Mouse (Mus musculus): ENCODE measurements around the gene Tlk2. TPM values are rescaled to one million over a fixed set of nuclear protein-coding genes. Genes with fewer than 3 reads are reported as not detected.

Gene Tlk2
- polyA plus RNA-seq, 1 experiment from 2014 or later = 23.0 TPM

DNA sequence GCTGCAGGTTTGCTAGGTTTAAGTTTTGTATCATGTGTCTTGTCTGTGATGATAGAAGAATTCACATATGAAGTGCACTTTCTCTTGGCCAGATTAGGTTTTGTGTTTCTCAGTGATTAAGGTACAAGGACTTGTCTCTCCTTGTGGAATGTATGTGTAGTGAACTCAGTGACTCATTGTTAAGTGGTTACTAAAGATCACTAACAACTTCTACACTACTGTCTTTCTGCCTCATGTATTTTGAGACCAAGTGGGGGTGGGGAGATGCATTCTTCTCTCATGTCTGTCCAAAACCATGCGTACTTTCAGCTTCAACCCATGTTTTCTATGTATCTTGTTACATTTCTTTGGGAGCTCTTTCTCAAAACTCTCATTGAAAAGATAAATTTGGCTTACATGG is 31.4 kb downstream of the Tlk2 start:
- Histone ChIP-seq H3K36me3 (ENCODE audit: control insufficient read depth, insufficient read depth, low read length) (peaks cover 48% of the 10 kb centered on the region), H3K27ac (ENCODE audit: low read depth) (no peak overlapping the region), H3K9ac (ENCODE audit: low read length) (no peak overlapping the region), H3K27me3 (replicated peaks; ENCODE audit: control insufficient read depth, insufficient read depth, low read length) (no peaks in the 10 kb centered on the region), H3K4me2 (ENCODE audit: low read length) (no peak overlapping the region), H3K4me3 (ENCODE audit: low read depth, low read length) (no peak overlapping the region), H3K4me1 (replicated peaks; ENCODE audit: control insufficient read depth, insufficient read depth, low read length) (no peaks in the 10 kb centered on the region; the same call in 1 of the 2 replicates), H3K9me3 (ENCODE audit: control insufficient read depth, low read length) (no peaks in the 10 kb centered on the region)
- no peak for ATAC-seq (replicated peaks; ENCODE audit: low FRiP score, low TSS enrichment, low read depth)
- DNase-seq (ENCODE audit: low spot score) = no peak
- 86% methylated on average over 1 of the region's 1 CpGs for WGBS

DNA sequence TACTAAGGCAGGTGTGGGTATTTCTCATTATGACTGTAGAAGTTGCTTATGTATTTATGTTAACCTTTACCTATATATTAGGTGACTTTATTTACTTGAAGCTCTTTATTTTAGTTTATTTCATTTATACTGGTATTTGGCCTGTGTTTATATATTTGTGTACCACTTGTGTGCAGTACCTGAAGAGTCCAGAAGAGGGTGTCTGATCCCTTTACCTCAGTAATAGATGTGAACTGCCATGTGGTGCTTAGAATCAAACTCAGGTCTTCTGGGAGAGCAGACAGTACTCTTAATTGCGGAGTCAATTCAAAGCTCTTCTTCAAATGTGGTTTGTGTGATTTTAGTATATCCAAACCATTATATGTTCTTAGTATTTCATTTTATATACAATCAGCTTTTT is 35.6 kb downstream of the Tlk2 start:
- H3K4me1 ChIP-seq (replicated peaks; ENCODE audit: control insufficient read depth, insufficient read depth, low read length) = no peaks in the 10 kb centered on the region
- H3K36me3 ChIP-seq (ENCODE audit: control insufficient read depth, insufficient read depth, low read length) = peaks cover 44% of the 10 kb centered on the region
- H3K27me3 ChIP-seq (replicated peaks; ENCODE audit: control insufficient read depth, insufficient read depth, low read length) = no peaks in the 10 kb centered on the region
- no peak for DNase-seq (ENCODE audit: low spot score)
- H3K27ac ChIP-seq (ENCODE audit: low read depth) = no peak overlapping the region
- WGBS = 100% methylated on average over 1 of the region's 1 CpGs
- no peak overlapping the region for H3K4me2 ChIP-seq (ENCODE audit: low read length)
- no peak overlapping the region for H3K9ac ChIP-seq (ENCODE audit: low read length)
- H3K9me3 ChIP-seq (ENCODE audit: control insufficient read depth, low read length) = no peaks in the 10 kb centered on the region
- no peak overlapping the region for H3K4me3 ChIP-seq (ENCODE audit: low read depth, low read length)
- no peak for ATAC-seq (replicated peaks; ENCODE audit: low FRiP score, low TSS enrichment, low read depth)

DNA sequence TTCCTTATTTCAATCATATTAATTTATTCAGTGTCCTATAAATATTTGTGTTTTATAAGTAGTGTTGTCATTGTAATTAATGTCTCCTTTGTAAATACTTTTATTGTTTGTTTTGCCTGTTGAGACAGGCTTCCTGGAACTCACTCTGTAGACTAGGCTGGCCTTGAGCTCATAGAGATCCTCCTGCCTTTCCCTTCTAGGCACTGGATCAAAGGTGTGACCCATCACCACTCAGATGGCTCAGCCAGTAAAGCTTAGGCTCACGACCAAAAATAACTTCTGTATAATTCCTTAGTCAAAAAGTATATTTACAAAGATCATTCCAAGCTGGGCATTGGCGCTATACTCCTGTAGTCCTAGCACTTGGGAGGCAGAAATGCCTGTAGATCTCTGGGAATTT is 39.2 kb downstream of the Tlk2 start:
- H3K36me3 ChIP-seq (ENCODE audit: control insufficient read depth, insufficient read depth, low read length) = peaks cover 28% of the 10 kb centered on the region
- no peak overlapping the region for H3K9ac ChIP-seq (ENCODE audit: low read length)
- no peak overlapping the region for H3K27ac ChIP-seq (ENCODE audit: low read depth)
- no peak overlapping the region for H3K4me2 ChIP-seq (ENCODE audit: low read length)
- DNase-seq (ENCODE audit: low spot score) (no peak), ATAC-seq (replicated peaks; ENCODE audit: low FRiP score, low TSS enrichment, low read depth) (no peak)
- H3K4me3 ChIP-seq (ENCODE audit: low read depth, low read length) = no peak overlapping the region
- 70% methylated on average over 2 of the region's 2 CpGs for WGBS
- H3K27me3 ChIP-seq (replicated peaks; ENCODE audit: control insufficient read depth, insufficient read depth, low read length) = no peaks in the 10 kb centered on the region
- no peaks in the 10 kb centered on the region for H3K4me1 ChIP-seq (replicated peaks; ENCODE audit: control insufficient read depth, insufficient read depth, low read length)
- H3K9me3 ChIP-seq (ENCODE audit: control insufficient read depth, low read length) = no peaks in the 10 kb centered on the region

DNA sequence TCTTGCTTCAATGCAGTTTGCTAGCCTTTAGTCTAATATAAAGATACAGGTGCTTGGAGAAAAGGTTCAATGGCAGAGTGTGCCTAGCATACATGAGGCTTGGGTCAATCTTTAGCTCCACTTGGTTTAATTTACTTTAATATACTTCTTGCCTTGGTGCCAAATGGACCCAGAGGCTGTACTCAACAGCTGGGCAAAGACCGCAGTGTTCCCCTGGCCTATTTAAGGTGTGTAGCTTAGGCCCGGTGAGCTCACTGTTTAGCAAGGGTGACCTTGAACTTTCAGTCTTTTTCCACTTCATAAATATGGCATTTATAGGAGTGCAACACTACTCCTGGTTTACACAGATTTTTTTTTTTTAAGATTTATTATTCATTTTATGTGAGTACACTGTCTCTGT is 55.9 kb downstream of the Tlk2 start:
- no peak for ATAC-seq (replicated peaks; ENCODE audit: low FRiP score, low TSS enrichment, low read depth)
- Histone ChIP-seq H3K36me3 (ENCODE audit: control insufficient read depth, insufficient read depth, low read length) (peaks cover 31% of the 10 kb centered on the region; the same call in 1 of the 2 replicates), H3K4me2 (ENCODE audit: low read length) (no peak overlapping the region), H3K9ac (ENCODE audit: low read length) (no peak overlapping the region), H3K9me3 (ENCODE audit: control insufficient read depth, low read length) (no peaks in the 10 kb centered on the region), H3K4me1 (replicated peaks; ENCODE audit: control insufficient read depth, insufficient read depth, low read length) (no peaks in the 10 kb centered on the region), H3K27ac (ENCODE audit: low read depth) (no peak overlapping the region), H3K27me3 (replicated peaks; ENCODE audit: control insufficient read depth, insufficient read depth, low read length) (no peaks in the 10 kb centered on the region), H3K4me3 (ENCODE audit: low read depth, low read length) (no peak overlapping the region)
- DNase-seq (ENCODE audit: low spot score) = no peak
- 77% methylated on average over 2 of the region's 2 CpGs for WGBS

DNA sequence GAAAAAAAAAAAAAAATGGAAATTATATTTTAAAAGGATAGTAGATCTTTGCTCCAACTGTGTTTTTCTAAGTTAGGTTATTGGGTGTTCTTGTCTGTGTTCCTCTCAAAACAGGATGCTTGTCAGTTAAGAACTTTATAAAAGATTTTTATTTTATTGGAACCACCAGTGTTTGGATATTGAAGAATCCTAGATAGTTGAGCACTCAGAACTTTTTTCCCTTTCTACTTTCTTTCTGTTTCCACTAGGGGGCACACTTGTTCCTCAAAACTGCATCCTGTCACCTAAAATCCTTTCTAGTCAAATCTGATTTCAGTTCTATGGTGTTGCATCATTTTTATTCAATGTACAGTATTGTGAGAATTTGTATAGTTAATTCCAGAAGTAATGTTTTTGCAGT is 62.4 kb downstream of the Tlk2 start:
- Histone ChIP-seq H3K27me3 (replicated peaks; ENCODE audit: control insufficient read depth, insufficient read depth, low read length) (no peaks in the 10 kb centered on the region), H3K4me1 (replicated peaks; ENCODE audit: control insufficient read depth, insufficient read depth, low read length) (no peaks in the 10 kb centered on the region), H3K4me3 (ENCODE audit: low read depth, low read length) (no peak overlapping the region), H3K4me2 (ENCODE audit: low read length) (no peak overlapping the region), H3K36me3 (ENCODE audit: control insufficient read depth, insufficient read depth, low read length) (peaks cover 52% of the 10 kb centered on the region), H3K9ac (ENCODE audit: low read length) (no peak overlapping the region), H3K9me3 (ENCODE audit: control insufficient read depth, low read length) (no peaks in the 10 kb centered on the region), H3K27ac (ENCODE audit: low read depth) (no peak overlapping the region)
- ATAC-seq (replicated peaks; ENCODE audit: low FRiP score, low TSS enrichment, low read depth) = no peak
- no peak for DNase-seq (ENCODE audit: low spot score)

DNA sequence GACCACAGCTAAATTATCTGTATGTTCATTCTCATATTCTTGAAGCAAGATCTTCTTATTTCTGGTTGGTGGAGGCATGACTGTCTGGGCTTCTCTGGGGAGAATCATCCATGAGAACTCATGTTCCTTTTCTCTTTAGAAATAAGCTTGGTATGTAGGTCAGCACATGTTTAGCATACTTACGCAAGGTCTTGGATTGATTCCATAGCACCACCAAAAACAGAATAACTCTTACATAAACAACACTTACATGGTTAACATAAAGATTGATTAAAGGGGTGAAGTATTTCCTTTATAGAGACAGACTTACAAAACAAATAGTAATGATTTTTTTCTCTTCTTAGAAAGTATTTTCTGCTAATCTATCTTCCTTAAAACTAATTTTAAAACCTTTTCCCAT is 67.8 kb downstream of the Tlk2 start:
- H3K36me3 ChIP-seq (ENCODE audit: control insufficient read depth, insufficient read depth, low read length) = peaks cover 85% of the 10 kb centered on the region
- no peak overlapping the region for H3K9ac ChIP-seq (ENCODE audit: low read length)

DNA sequence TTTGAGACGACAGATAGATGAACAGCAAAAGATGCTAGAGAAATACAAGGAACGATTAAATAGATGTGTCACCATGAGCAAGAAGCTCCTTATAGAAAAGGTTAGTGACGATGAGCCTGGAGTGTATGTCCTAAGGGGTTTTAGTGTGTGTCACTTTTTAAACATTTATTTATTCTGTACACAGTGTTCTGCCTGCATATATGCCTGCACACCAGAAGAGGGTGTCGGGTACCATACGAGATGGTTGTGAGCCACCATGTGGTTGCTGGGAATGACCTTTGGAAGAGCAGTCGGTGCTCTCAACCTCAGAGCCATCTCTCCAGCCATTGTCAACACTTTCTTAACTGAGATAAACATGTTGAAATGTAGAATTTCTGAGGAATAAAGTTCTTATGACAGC is 68.2 kb downstream of the Tlk2 start:
- WGBS = 86% methylated on average over 6 of the region's 6 CpGs
- Histone ChIP-seq H3K9ac (ENCODE audit: low read length) (no peak overlapping the region), H3K27ac (ENCODE audit: low read depth) (no peak overlapping the region), H3K9me3 (ENCODE audit: control insufficient read depth, low read length) (no peaks in the 10 kb centered on the region), H3K4me1 (replicated peaks; ENCODE audit: control insufficient read depth, insufficient read depth, low read length) (no peaks in the 10 kb centered on the region), H3K36me3 (ENCODE audit: control insufficient read depth, insufficient read depth, low read length) (peaks cover 83% of the 10 kb centered on the region), H3K27me3 (replicated peaks; ENCODE audit: control insufficient read depth, insufficient read depth, low read length) (no peaks in the 10 kb centered on the region), H3K4me2 (ENCODE audit: low read length) (no peak overlapping the region), H3K4me3 (ENCODE audit: low read depth, low read length) (no peak overlapping the region)
- ATAC-seq (replicated peaks; ENCODE audit: low FRiP score, low TSS enrichment, low read depth) (no peak), DNase-seq (ENCODE audit: low spot score) (no peak)

More for the DNA sequence above, 67.8 kb downstream of the Tlk2 start:
- whole genome bisulfite sequencing = 52% methylated on average over 1 of the region's 1 CpGs
- Histone ChIP-seq H3K27ac (ENCODE audit: low read depth) (no peak overlapping the region), H3K4me3 (ENCODE audit: low read depth, low read length) (no peak overlapping the region), H3K4me1 (replicated peaks; ENCODE audit: control insufficient read depth, insufficient read depth, low read length) (no peaks in the 10 kb centered on the region), H3K27me3 (replicated peaks; ENCODE audit: control insufficient read depth, insufficient read depth, low read length) (no peaks in the 10 kb centered on the region), H3K9me3 (ENCODE audit: control insufficient read depth, low read length) (no peaks in the 10 kb centered on the region), H3K4me2 (ENCODE audit: low read length) (no peak overlapping the region)
- ATAC-seq (replicated peaks; ENCODE audit: low FRiP score, low TSS enrichment, low read depth) (no peak), DNase-seq (ENCODE audit: low spot score) (no peak)

DNA sequence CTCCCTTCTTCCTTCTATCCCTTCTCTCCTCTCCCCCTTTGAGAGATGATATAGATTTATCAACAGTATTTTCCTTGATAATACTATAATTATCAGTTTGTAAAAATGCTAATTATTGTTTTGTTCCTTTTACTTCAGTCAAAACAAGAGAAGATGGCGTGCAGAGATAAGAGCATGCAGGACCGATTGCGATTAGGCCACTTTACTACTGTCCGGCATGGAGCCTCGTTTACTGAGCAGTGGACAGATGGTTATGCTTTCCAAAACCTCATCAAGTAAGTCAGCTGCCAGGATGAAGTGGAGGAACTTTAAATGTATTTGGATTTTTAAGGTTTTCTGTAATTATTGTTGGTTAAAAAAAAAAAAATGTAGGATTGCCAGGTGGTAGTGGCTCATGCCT is 68.7 kb downstream of the Tlk2 start:
- ATAC-seq (replicated peaks; ENCODE audit: low FRiP score, low TSS enrichment, low read depth) (no peak), DNase-seq (ENCODE audit: low spot score) (no peak)
- no peak overlapping the region for H3K4me2 ChIP-seq (ENCODE audit: low read length)
- peaks cover 82% of the 10 kb centered on the region for H3K36me3 ChIP-seq (ENCODE audit: control insufficient read depth, insufficient read depth, low read length)
- no peaks in the 10 kb centered on the region for H3K27me3 ChIP-seq (replicated peaks; ENCODE audit: control insufficient read depth, insufficient read depth, low read length)
- H3K9ac ChIP-seq (ENCODE audit: low read length) = no peak overlapping the region
- H3K27ac ChIP-seq (ENCODE audit: low read depth) = no peak overlapping the region
- H3K4me3 ChIP-seq (ENCODE audit: low read depth, low read length) = no peak overlapping the region
- WGBS = 96% methylated on average over 5 of the region's 5 CpGs
- no peaks in the 10 kb centered on the region for H3K9me3 ChIP-seq (ENCODE audit: control insufficient read depth, low read length)
- no peaks in the 10 kb centered on the region for H3K4me1 ChIP-seq (replicated peaks; ENCODE audit: control insufficient read depth, insufficient read depth, low read length)

DNA sequence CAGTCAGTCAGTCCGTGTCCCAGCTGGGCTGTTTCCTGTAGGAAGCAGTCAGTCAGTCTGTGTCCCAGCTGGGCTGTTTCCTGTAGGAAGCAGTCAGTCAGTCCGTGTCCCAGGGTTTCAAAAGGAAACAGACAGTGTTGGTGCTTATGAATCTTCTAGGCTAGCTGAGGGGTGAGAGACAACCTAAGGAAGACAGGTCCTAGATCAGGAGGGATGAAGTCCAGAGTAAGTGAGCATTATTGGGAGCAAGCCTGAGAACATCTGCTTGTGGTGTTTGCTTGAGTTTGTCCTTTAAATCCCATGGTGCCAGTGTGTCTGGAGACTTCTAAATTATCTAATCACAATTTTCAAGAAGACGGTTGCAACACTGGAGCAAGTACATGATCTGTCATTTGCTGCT is 81.1 kb downstream of the Tlk2 start:
- Histone ChIP-seq H3K9ac (ENCODE audit: low read length) (no peak overlapping the region), H3K4me3 (ENCODE audit: low read depth, low read length) (no peak overlapping the region), H3K36me3 (ENCODE audit: control insufficient read depth, insufficient read depth, low read length) (peaks cover 74% of the 10 kb centered on the region), H3K9me3 (ENCODE audit: control insufficient read depth, low read length) (no peaks in the 10 kb centered on the region), H3K27me3 (replicated peaks; ENCODE audit: control insufficient read depth, insufficient read depth, low read length) (no peaks in the 10 kb centered on the region), H3K27ac (ENCODE audit: low read depth) (no peak overlapping the region), H3K4me1 (replicated peaks; ENCODE audit: control insufficient read depth, insufficient read depth, low read length) (no peaks in the 10 kb centered on the region; the same call in 1 of the 2 replicates), H3K4me2 (ENCODE audit: low read length) (no peak overlapping the region)
- DNase-seq (ENCODE audit: low spot score) (no peak), ATAC-seq (replicated peaks; ENCODE audit: low FRiP score, low TSS enrichment, low read depth) (no peak)
- WGBS = 63% methylated on average over 3 of the region's 3 CpGs
